In the genomic region with DNA sequence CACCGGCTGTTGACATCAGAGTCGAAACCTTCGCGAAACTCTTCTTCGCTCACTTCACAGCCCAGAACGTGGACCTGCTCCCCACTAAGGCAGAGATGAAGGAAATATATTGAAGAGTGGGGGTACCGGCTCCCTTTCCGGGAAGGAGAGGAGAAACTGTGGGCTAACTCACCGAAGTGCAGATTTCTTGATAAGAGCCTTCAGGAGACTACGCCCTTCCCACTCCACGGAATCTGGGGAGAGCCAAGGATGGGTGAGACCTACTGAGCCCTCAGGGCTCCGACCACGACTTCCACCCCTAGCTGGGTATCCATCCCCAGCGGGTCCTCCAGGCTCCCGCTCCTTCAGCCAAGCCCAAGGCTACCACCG, we compare ENCODE assay signal across 8 mouse cellular contexts. TPM values are rescaled to one million over a fixed set of nuclear protein-coding genes. Genes with fewer than 3 reads are reported as not detected.
DNase-seq lines count a peak whose midpoint lies in the region; ATAC-seq lines count a peak whose summit lies in the region.

No protein-coding gene starts in this region.

- peak overlapping the region; percentile 100 for H3K9ac ChIP-seq in lung, embryonic 16.5 days (ENCODE audit: low read length)
- peak overlapping the region; percentile 60 for H3K9ac ChIP-seq in limb, embryonic 11.5 days (ENCODE audit: low read length)
- peak overlapping the region; percentile 84 for H3K9ac ChIP-seq in neural tube, embryonic 15.5 days (replicated peaks)

- ATAC-seq in lung, embryonic 16.5 days (ENCODE audit: low read depth): no peak
- ATAC-seq in erythroblast, adult 5-6 weeks (replicated peaks; ENCODE audit: low FRiP score, poor library complexity, severe bottlenecking): peak; percentile 59
- ATAC-seq in limb, embryonic 11.5 days (ENCODE audit: insufficient number of reproducible peaks, low FRiP score, low TSS enrichment, low read depth): no peak
- no peak for ATAC-seq in neural tube, embryonic 15.5 days (ENCODE audit: low FRiP score)

- H3K4me1 ChIP-seq in lung, embryonic 16.5 days (replicated peaks; ENCODE audit: control insufficient read depth, insufficient read depth, low read length): peaks cover 26% of the 10 kb centered on the region
- H3K4me1 ChIP-seq in limb, embryonic 11.5 days (ENCODE audit: control insufficient read depth, insufficient read depth, low read length): peaks cover 13% of the 10 kb centered on the region; the same call in 1 of the 2 replicates
- peaks cover 33% of the 10 kb centered on the region for H3K4me1 ChIP-seq in neural tube, embryonic 15.5 days

- H3K4me2 ChIP-seq in lung, embryonic 16.5 days (ENCODE audit: low read depth, low read length): peak overlapping the region; percentile 83
- H3K4me2 ChIP-seq in limb, embryonic 11.5 days (ENCODE audit: low read depth, severe bottlenecking): peak overlapping the region; percentile 87
- peak overlapping the region; percentile 90 for H3K4me2 ChIP-seq in neural tube, embryonic 15.5 days

- 3% methylated on average over 16 of the region's 16 CpGs for WGBS in lung, embryonic 16.5 days
- WGBS in limb, embryonic 11.5 days: 3% methylated on average over 16 of the region's 16 CpGs
- WGBS in neural tube, embryonic 15.5 days: 4% methylated on average over 16 of the region's 16 CpGs

- peak overlapping the region; percentile 99 for H3K27ac ChIP-seq in lung, embryonic 16.5 days (ENCODE audit: low read length)
- peak overlapping the region; percentile 98 for H3K27ac ChIP-seq in limb, embryonic 11.5 days (replicated peaks; ENCODE audit: low read depth, low read length)
- peak overlapping the region; percentile 100 for H3K27ac ChIP-seq in neural tube, embryonic 15.5 days (replicated peaks)

- peaks cover 9% of the 10 kb centered on the region for H3K36me3 ChIP-seq in lung, embryonic 16.5 days (ENCODE audit: control insufficient read depth, insufficient read depth, low read length)
- H3K36me3 ChIP-seq in limb, embryonic 11.5 days (ENCODE audit: control insufficient read depth, insufficient read depth, low read length): peaks cover 8% of the 10 kb centered on the region
- peaks cover 21% of the 10 kb centered on the region for H3K36me3 ChIP-seq in neural tube, embryonic 15.5 days

- H3K4me3 ChIP-seq in lung, embryonic 16.5 days (ENCODE audit: low read length): peak overlapping the region; percentile 98
- peak overlapping the region; percentile 99 for H3K4me3 ChIP-seq in limb, embryonic 11.5 days (ENCODE audit: low read depth, low read length)
- peak overlapping the region; percentile 97 for H3K4me3 ChIP-seq in neural tube, embryonic 15.5 days (replicated peaks)

- no peaks in the 10 kb centered on the region for H3K27me3 ChIP-seq in lung, embryonic 16.5 days (ENCODE audit: control insufficient read depth, insufficient read depth, low read depth, low read length)
- H3K27me3 ChIP-seq in limb, embryonic 11.5 days (ENCODE audit: control insufficient read depth, insufficient read depth, low read length): no peaks in the 10 kb centered on the region
- no peaks in the 10 kb centered on the region for H3K27me3 ChIP-seq in neural tube, embryonic 15.5 days (replicated peaks)

- DNase-seq in lung, postnatal 4 days: no peak
- no peak for DNase-seq in limb, embryonic 11.5 days (ENCODE audit: low spot score)
- DNase-seq in T-cell, adult 2 months (ENCODE audit: low spot score): no peak
- DNase-seq in cerebellum, adult 11 months: no peak
- DNase-seq in ovary, postnatal 10 days (ENCODE audit: low spot score): no peak

- H3K9me3 ChIP-seq in lung, embryonic 16.5 days (ENCODE audit: control insufficient read depth, low read length): no peaks in the 10 kb centered on the region
- no peaks in the 10 kb centered on the region for H3K9me3 ChIP-seq in limb, embryonic 11.5 days (ENCODE audit: control insufficient read depth, low read length)
- no peaks in the 10 kb centered on the region for H3K9me3 ChIP-seq in neural tube, embryonic 15.5 days (replicated peaks)

RNA-seq across cellular contexts. Expression of a gene that starts 1.1 kb away (rescaled TPM):
- 20.6 and 23.0 TPM in 2 replicates for polyA plus RNA-seq in lung, embryonic 16.5 days (2015; fragmentation: Nextera tagmentation; extraction: Ambion mirVana)
- total RNA-seq in erythroblast, adult 5-6 weeks (2015; ENCODE audit: low replicate concordance): 48.1 and 52.3 TPM in 2 replicates
- 10.8 and 12.5 TPM in 2 replicates for total RNA-seq in erythroblast, adult 5-6 weeks (2017; ENCODE audit: low replicate concordance)
- polyA plus RNA-seq in limb, embryonic 11.5 days (2014; fragmentation: Nextera tagmentation; extraction: Ambion mirVana): 22.8 and 27.6 TPM in 2 replicates
- 23.6 and 27.2 TPM in 2 replicates for polyA plus RNA-seq in neural tube, embryonic 15.5 days (2015; fragmentation: Nextera tagmentation; extraction: Ambion mirVana)

RNA-seq across cellular contexts. Expression of a gene that starts 2.5 kb away (rescaled TPM):
- polyA plus RNA-seq in lung, embryonic 16.5 days (2015; fragmentation: Nextera tagmentation; extraction: Ambion mirVana): 98.4 and 99.2 TPM in 2 replicates
- total RNA-seq in erythroblast, adult 5-6 weeks (2015; ENCODE audit: low replicate concordance): 24.9 and 35.5 TPM in 2 replicates
- total RNA-seq in erythroblast, adult 5-6 weeks (2017; ENCODE audit: low replicate concordance): 14.5 and 18.7 TPM in 2 replicates
- 148 and 151 TPM in 2 replicates for polyA plus RNA-seq in limb, embryonic 11.5 days (2014; fragmentation: Nextera tagmentation; extraction: Ambion mirVana)
- 159 and 167 TPM in 2 replicates for polyA plus RNA-seq in neural tube, embryonic 15.5 days (2015; fragmentation: Nextera tagmentation; extraction: Ambion mirVana)

RNA-seq across cellular contexts. Expression of a gene that starts 11.1 kb away (rescaled TPM):
- 515 and 536 TPM in 2 replicates for polyA plus RNA-seq in lung, embryonic 16.5 days (2015; fragmentation: Nextera tagmentation; extraction: Ambion mirVana)
- 328 and 394 TPM in 2 replicates for total RNA-seq in erythroblast, adult 5-6 weeks (2015; ENCODE audit: low replicate concordance)
- 127 and 214 TPM in 2 replicates for total RNA-seq in erythroblast, adult 5-6 weeks (2017; ENCODE audit: low replicate concordance)
- 397 and 432 TPM in 2 replicates for polyA plus RNA-seq in limb, embryonic 11.5 days (2014; fragmentation: Nextera tagmentation; extraction: Ambion mirVana)
- 549 and 565 TPM in 2 replicates for polyA plus RNA-seq in neural tube, embryonic 15.5 days (2015; fragmentation: Nextera tagmentation; extraction: Ambion mirVana)

RNA-seq across cellular contexts. Expression of a gene that starts 15.2 kb away (rescaled TPM):
- 172 and 202 TPM in 2 replicates for polyA plus RNA-seq in lung, embryonic 16.5 days (2015; fragmentation: Nextera tagmentation; extraction: Ambion mirVana)
- total RNA-seq in erythroblast, adult 5-6 weeks (2015; ENCODE audit: low replicate concordance): not detected in 2 replicates
- total RNA-seq in erythroblast, adult 5-6 weeks (2017; ENCODE audit: low replicate concordance): not detected in 2 replicates
- 12.7 and 13.2 TPM in 2 replicates for polyA plus RNA-seq in limb, embryonic 11.5 days (2014; fragmentation: Nextera tagmentation; extraction: Ambion mirVana)
- 0.33 and 64.8 TPM in 2 replicates for polyA plus RNA-seq in neural tube, embryonic 15.5 days (2015; fragmentation: Nextera tagmentation; extraction: Ambion mirVana)

RNA-seq across cellular contexts. Expression of a gene that starts 15.8 kb away (rescaled TPM):
- polyA plus RNA-seq in lung, embryonic 16.5 days (2015; fragmentation: Nextera tagmentation; extraction: Ambion mirVana): 58.1 and 59.5 TPM in 2 replicates
- 8.5 and 11.3 TPM in 2 replicates for total RNA-seq in erythroblast, adult 5-6 weeks (2015; ENCODE audit: low replicate concordance)
- total RNA-seq in erythroblast, adult 5-6 weeks (2017; ENCODE audit: low replicate concordance): 7.4 and 11.0 TPM in 2 replicates
- polyA plus RNA-seq in limb, embryonic 11.5 days (2014; fragmentation: Nextera tagmentation; extraction: Ambion mirVana): 56.1 and 64.9 TPM in 2 replicates
- polyA plus RNA-seq in neural tube, embryonic 15.5 days (2015; fragmentation: Nextera tagmentation; extraction: Ambion mirVana): 53.5 and 57.8 TPM in 2 replicates
